In the genomic region with DNA sequence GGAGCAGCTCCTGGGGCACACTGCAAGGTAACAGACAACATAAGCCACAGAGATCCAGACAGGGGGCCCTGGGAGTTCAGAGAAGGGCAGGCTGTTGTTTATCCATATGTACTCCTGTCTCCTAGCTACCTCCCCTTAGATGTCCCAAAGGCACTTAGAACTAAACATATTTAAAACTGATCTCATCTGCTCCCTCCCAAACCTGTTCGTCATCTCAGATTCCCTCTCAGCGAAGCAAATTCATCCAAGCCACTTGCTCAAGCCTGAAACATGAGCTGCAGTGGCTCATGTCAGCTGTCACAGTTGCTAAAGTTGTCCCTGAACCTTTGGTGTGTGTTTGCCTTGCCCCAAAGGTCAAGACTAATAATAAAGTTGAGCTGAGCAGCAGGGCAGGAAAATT, we compare ENCODE assay signal across 9 mouse cellular contexts.
DNase-seq lines count a peak whose midpoint lies in the region; ATAC-seq and TF ChIP-seq lines count a peak whose summit lies in the region.
"Had no signal": no experiment of that assay in that cellular context is flagged by ENCODE, and none has a peak within 500 bp of the region (broad histone marks: within the 10 kb centered on the region; RNA-seq: fewer than 3 reads in every experiment).

No protein-coding gene starts in this region.

- peak; percentile 34; the same call in 1 of the 2 replicates for ATAC-seq in kidney, embryonic 15.5 days (replicated peaks; ENCODE audit: low FRiP score)
- ATAC-seq in heart, embryonic 15.5 days (replicated peaks; ENCODE audit: insufficient number of reproducible peaks, insufficient read depth, low FRiP score, low read depth) = 0 out of 2 replicates have a peak, but pooled peaks have one; percentile 30
- ATAC-seq in stomach, embryonic 15.5 days (ENCODE audit: insufficient read depth, low FRiP score, low read depth) = no peak
- no peak for ATAC-seq in erythroblast, adult 5-6 weeks (replicated peaks; ENCODE audit: low FRiP score, poor library complexity, severe bottlenecking)

- H3K4me1 ChIP-seq in kidney, embryonic 15.5 days = no peaks in the 10 kb centered on the region
- H3K4me1 ChIP-seq in heart, embryonic 15.5 days (replicated peaks) = no peaks in the 10 kb centered on the region
- H3K4me1 ChIP-seq in stomach, embryonic 15.5 days = no peaks in the 10 kb centered on the region

- peaks cover 16% of the 10 kb centered on the region; the same call in 1 of the 2 replicates for H3K27me3 ChIP-seq in kidney, embryonic 15.5 days
- H3K27me3 ChIP-seq in heart, embryonic 15.5 days = no peaks in the 10 kb centered on the region
- H3K27me3 ChIP-seq in stomach, embryonic 15.5 days (replicated peaks) = no peaks in the 10 kb centered on the region

- H3K9me3 ChIP-seq in kidney, embryonic 15.5 days (replicated peaks) = no peaks in the 10 kb centered on the region
- H3K9me3 ChIP-seq in heart, embryonic 15.5 days (replicated peaks) = no peaks in the 10 kb centered on the region
- H3K9me3 ChIP-seq in stomach, embryonic 15.5 days = no peaks in the 10 kb centered on the region

- H3K4me3 ChIP-seq in kidney, embryonic 15.5 days (replicated peaks) = no peak overlapping the region
- no peak overlapping the region for H3K4me3 ChIP-seq in gastrocnemius, adult 2 months
- no peak overlapping the region for H3K4me3 ChIP-seq in heart, embryonic 15.5 days
- no peak overlapping the region for H3K4me3 ChIP-seq in stomach, embryonic 15.5 days (replicated peaks)

- no peak overlapping the region for H3K9ac ChIP-seq in kidney, embryonic 15.5 days
- H3K9ac ChIP-seq in heart, embryonic 15.5 days = no peak overlapping the region
- H3K9ac ChIP-seq in stomach, embryonic 15.5 days = no peak overlapping the region

- WGBS in kidney, embryonic 15.5 days = 28% methylated on average over 2 of the region's 2 CpGs
- WGBS in heart, embryonic 15.5 days = 34% methylated on average over 2 of the region's 2 CpGs
- WGBS in stomach, embryonic 15.5 days = 33% methylated on average over 2 of the region's 2 CpGs

- no peak overlapping the region for H3K4me2 ChIP-seq in kidney, embryonic 15.5 days
- no peak overlapping the region for H3K4me2 ChIP-seq in heart, embryonic 15.5 days
- no peak overlapping the region for H3K4me2 ChIP-seq in stomach, embryonic 15.5 days

- H3K27ac ChIP-seq in kidney, embryonic 15.5 days = 0 out of 2 replicates have a peak overlapping the region, but pooled peaks have one; percentile 56
- H3K27ac ChIP-seq in gastrocnemius, adult 2 months = peak overlapping the region; percentile 89
- peak overlapping the region; percentile 69 for H3K27ac ChIP-seq in heart, embryonic 15.5 days
- H3K27ac ChIP-seq in stomach, embryonic 15.5 days = 0 out of 2 replicates have a peak overlapping the region, but pooled peaks have one; percentile 21
- H3K27ac ChIP-seq: left cerebral cortex, adult 2 months had no signal

- H3K36me3 ChIP-seq in kidney, embryonic 15.5 days = no peaks in the 10 kb centered on the region
- no peaks in the 10 kb centered on the region for H3K36me3 ChIP-seq in heart, embryonic 15.5 days
- H3K36me3 ChIP-seq in stomach, embryonic 15.5 days = no peaks in the 10 kb centered on the region

- no peak for TF ChIP-seq CTCF in gastrocnemius, adult 2 months (IDR thresholded peaks at IDR 0.05)

- intact Hi-C loops in gastrocnemius, adult 2 months (cut with DNase I) = loop anchor here (5.0 to 10.0 kb wide), 2 partner anchors 248 to 361 kb away; no protein-coding TSS in a partner anchor

- DNase-seq in kidney, postnatal 10 days = no peak
- peak; percentile 60 for DNase-seq in gastrocnemius, adult 2 months
- no peak for DNase-seq in thymus, postnatal 0 days (ENCODE audit: low spot score)
- DNase-seq: thymus, adult 18-20 months had no signal

Comparison
In these comparisons a context has a peak if more than half of its experiments do, and no peak if none do; other contexts are left out.
1. ATAC-seq: peak in kidney, embryonic 15.5 days (single experiment) and heart, embryonic 15.5 days (single experiment); none in stomach, embryonic 15.5 days (single experiment) and erythroblast, adult 5-6 weeks (single experiment).
2. H3K27ac ChIP-seq: peak in every context shown above with its lines; median percentile 89 in gastrocnemius, adult 2 months; 69 in heart, embryonic 15.5 days; 56 in kidney, embryonic 15.5 days; 21 in stomach, embryonic 15.5 days.